Mouse (Mus musculus) liver, embryonic 16.5 days (tissue): ENCODE data around the gene Vmn1r211. TPM values are rescaled to one million over a fixed set of nuclear protein-coding genes. Genes with fewer than 3 reads are reported as not detected.
"Not testable (repeated sequence)": the region's sequence is repeated elsewhere in the genome, so short reads cannot be mapped to it uniquely, and the experiment has no call there.

Source experiments
- ATAC-seq: fragments of 200-750 bp; cut with Nextera tagmentation; 2 replicates; pipeline ENCODE4 v1.8.0; 2017; ENCODE audit warnings: low read depth, mild to moderate bottlenecking, moderate number of reproducible peaks, moderate library complexity
- H3K27ac ChIP-seq: fragments of 300-500 bp; sonication (generic); 2 replicates; pipeline ENCODE4 v1.5.1; 2014; ENCODE audit warnings: mild to moderate bottlenecking, low read length
- H3K27me3 ChIP-seq: fragments of 300-500 bp; sonication (generic); 2 replicates; pipeline ENCODE4 v1.6.1; 2014; ENCODE audit warnings: low read depth, low read length, mixed read lengths; ENCODE audit not compliant: control insufficient read depth, insufficient read depth
- H3K36me3 ChIP-seq: fragments of 300-500 bp; sonication (generic); 2 replicates; pipeline ENCODE4 v1.6.1; 2014; ENCODE audit warnings: mild to moderate bottlenecking; ENCODE audit not compliant: control insufficient read depth, insufficient read depth
- H3K4me1 ChIP-seq: fragments of 300-500 bp; sonication (generic); 2 replicates; pipeline ENCODE4 v1.6.1; 2014; ENCODE audit warnings: low read depth, low read length, mixed read lengths; ENCODE audit not compliant: control insufficient read depth
- H3K4me2 ChIP-seq: fragments of 300-500 bp; sonication (generic); 2 replicates; pipeline ENCODE4 v1.6.1; 2014; ENCODE audit warnings: low read depth, low read length, mixed read lengths
- H3K4me3 ChIP-seq: fragments of 300-500 bp; sonication (generic); 2 replicates; pipeline ENCODE4 v1.5.1; 2014; ENCODE audit warnings: low read depth, mild to moderate bottlenecking, low read length
- H3K9ac ChIP-seq: fragments of 300-500 bp; sonication (generic); 2 replicates; pipeline ENCODE4 v1.6.1; 2014; ENCODE audit warnings: low read depth, low read length
- H3K9me3 ChIP-seq: fragments of 300-500 bp; sonication (generic); replicated peaks from 2 replicates; pipeline ENCODE4 v1.6.1; 2016; ENCODE audit warnings: low read length; ENCODE audit not compliant: control insufficient read depth
- WGBS: fragments of 180-500 bp; shearing (Covaris S2); extraction: QIAGEN DNeasy Blood & Tissue Kit; methylation state at CpG from one replicate; pipeline ENCODE4 v1.1.7; 2014; ENCODE audit not compliant: insufficient replicate concordance; 5-methylcytosine and 5-hydroxymethylcytosine counted together
- polyA plus RNA-seq: library from polyadenylated mRNA; unstranded; fragments of >200 nt; fragmentation: Nextera tagmentation; extraction: Ambion mirVana; gene quantifications from 2 replicates; pipeline ENCODE4 v1.2.1, GENCODE M21; 2015

The Vmn1r211 gene
- not detected in 2 replicates for polyA plus RNA-seq

DNA sequence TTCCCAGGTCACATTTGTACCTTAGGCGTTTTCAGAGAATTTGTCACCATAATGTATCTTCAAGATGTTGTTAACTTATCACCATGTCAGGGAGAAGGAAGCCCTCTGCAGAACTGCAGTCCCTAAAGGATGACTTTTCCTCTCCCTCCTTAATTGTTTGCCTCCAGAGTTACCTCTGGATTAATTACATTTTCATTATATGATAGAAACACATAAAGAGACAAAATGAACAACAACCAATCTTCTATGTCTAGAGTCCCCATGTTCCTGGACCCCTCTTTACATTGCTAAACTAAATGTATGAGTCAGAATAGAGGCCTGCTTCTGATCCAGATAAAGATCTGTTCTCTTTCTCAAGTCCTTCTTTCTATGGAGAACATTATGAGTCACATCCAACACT, at the start of gene Vmn1r211:
TSS of gene Vmn1r211 (minus strand) at position 101 of the 400 bp plus-strand sequence.
- no peaks in the 10 kb centered on the region for H3K27me3 ChIP-seq
- H3K27ac ChIP-seq = no peak within 1 kb of the TSS
- H3K9ac ChIP-seq = no peak within 1 kb of the TSS
- H3K4me1 ChIP-seq = no peaks in the 10 kb centered on the region
- no peaks in the 10 kb centered on the region for H3K36me3 ChIP-seq
- no peak within 1 kb of the TSS for H3K4me3 ChIP-seq
- no peak for ATAC-seq
- H3K9me3 ChIP-seq = no peaks in the 10 kb centered on the region
- no peak within 1 kb of the TSS for H3K4me2 ChIP-seq
- 57% methylated on average over 1 of the region's 1 CpGs for WGBS

DNA sequence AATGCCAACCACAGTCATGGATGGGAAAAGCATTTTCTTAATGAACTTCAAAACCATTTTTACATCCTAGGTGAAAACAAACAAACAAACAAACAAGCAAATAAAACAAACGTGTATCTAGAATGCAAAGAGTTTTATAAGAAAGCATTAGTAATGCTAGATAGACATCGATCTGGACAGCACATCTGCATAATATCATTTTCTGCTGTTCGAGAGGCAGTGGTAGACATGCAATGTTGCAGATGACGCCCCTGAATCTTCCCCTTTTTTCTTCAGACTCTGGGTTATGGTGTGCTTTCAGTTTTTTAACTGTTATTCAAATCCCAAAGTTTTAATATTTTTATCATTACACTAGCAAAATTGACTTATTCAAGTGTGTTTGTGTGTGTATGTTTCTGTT, 26.7 kb upstream of the Vmn1r211 start, which contains the start of gene Vmn1r212:
TSS of gene Vmn1r212 (minus strand) at position 101 of the 400 bp plus-strand sequence.
- H3K4me2 ChIP-seq = no peak within 1 kb of the TSS
- ATAC-seq = no peak
- WGBS = 54% methylated on average over 4 of the region's 4 CpGs
- no peak within 1 kb of the TSS for H3K9ac ChIP-seq
- no peak within 1 kb of the TSS for H3K4me3 ChIP-seq
- no peaks in the 10 kb centered on the region for H3K4me1 ChIP-seq
- H3K27me3 ChIP-seq = no peaks in the 10 kb centered on the region
- no peaks in the 10 kb centered on the region for H3K9me3 ChIP-seq
- H3K36me3 ChIP-seq = no peaks in the 10 kb centered on the region
- H3K27ac ChIP-seq = no peak within 1 kb of the TSS

DNA sequence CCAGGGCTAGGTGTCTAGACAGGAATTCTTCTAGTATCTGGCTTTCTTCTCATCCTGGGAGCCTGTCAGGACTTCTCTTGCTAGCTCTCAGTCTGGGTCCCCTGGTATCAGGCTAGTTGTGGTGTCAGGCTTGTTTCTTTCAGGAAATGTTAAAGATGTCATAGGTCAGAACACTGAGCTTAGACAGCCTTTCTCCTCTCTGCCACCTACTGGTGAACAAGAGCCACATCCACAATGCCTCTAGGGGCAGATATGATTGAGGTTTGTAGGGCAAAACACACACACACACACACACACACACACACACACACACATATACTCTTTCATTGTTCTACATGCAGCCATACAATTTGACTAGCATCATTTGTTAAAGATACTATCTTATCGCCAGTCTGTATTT, 21.9 kb upstream of the Vmn1r211 start:
- no peak for ATAC-seq
- Histone ChIP-seq H3K4me2 (no peak overlapping the region), H3K9ac (no peak overlapping the region), H3K9me3 (no peaks in the 10 kb centered on the region), H3K27me3 (no peaks in the 10 kb centered on the region), H3K4me3 (no peak overlapping the region), H3K4me1 (no peaks in the 10 kb centered on the region), H3K36me3 (no peaks in the 10 kb centered on the region), H3K27ac (no peak overlapping the region)
- WGBS = 64% methylated on average over 1 of the region's 1 CpGs

DNA sequence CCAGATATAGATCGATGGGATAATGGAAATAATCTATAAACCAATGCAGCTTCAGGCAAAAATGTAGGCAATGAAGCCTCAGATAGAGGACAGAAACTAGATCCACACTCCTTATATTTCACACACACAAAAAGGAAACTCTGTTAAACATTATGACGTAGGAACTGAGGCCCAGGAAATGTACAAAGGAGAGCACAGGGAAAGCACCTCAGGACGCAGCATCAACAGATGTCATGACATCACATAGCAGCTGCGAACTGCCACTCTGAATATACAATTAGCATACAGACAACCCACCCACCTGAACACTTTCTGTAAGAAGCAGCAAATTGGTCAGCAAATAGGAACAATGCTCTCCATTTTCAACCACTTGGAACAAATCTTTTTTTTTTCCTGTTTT, 2.6 kb downstream of the Vmn1r211 start:
- H3K27ac ChIP-seq = no peak overlapping the region
- H3K27me3 ChIP-seq = no peaks in the 10 kb centered on the region
- 52% methylated on average over 4 of the region's 4 CpGs for WGBS
- H3K9ac ChIP-seq = no peak overlapping the region
- no peaks in the 10 kb centered on the region for H3K4me1 ChIP-seq
- ATAC-seq = no peak
- H3K36me3 ChIP-seq = no peaks in the 10 kb centered on the region
- H3K4me2 ChIP-seq = no peak overlapping the region
- H3K4me3 ChIP-seq = no peak overlapping the region
- H3K9me3 ChIP-seq = no peaks in the 10 kb centered on the region

- WGBS = 28% methylated on average over 1 of the region's 1 CpGs
- Histone ChIP-seq H3K4me1 (no peaks in the 10 kb centered on the region), H3K27ac (no peak overlapping the region), H3K4me2 (no peak overlapping the region), H3K27me3 (no peaks in the 10 kb centered on the region), H3K36me3 (no peaks in the 10 kb centered on the region), H3K9ac (no peak overlapping the region), H3K9me3 (no peaks in the 10 kb centered on the region), H3K4me3 (no peak overlapping the region)
- ATAC-seq = no peak
Measured at GRCm38 (mm10) chr13:22846798-22847197, 10.6 kb downstream of the Vmn1r211 start.

DNA sequence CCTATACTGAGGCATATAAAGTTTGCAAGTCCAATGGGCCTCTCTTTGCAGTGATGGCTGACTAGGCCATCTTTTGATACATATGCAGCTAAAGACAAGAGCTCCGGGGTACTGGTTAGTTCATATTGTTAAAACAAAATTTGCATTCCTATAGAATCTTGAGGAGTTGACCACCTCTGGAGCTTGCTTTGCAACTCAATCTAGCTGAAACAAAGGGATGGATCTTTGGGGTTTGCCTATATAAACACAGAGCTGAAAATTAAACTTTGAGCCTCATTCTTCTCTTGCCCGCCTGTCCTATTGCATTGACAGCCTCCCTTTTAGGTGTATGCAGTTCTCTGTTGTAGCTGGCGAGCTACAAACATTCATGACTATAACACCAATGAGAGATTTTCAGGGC, 13.1 kb downstream of the Vmn1r211 start:
- H3K27ac ChIP-seq, H3K4me1 ChIP-seq, H3K9ac ChIP-seq, H3K4me2 ChIP-seq, H3K36me3 ChIP-seq, ATAC-seq, H3K27me3 ChIP-seq, H3K4me3 ChIP-seq, H3K9me3 ChIP-seq: not testable (repeated sequence)
- WGBS = 44% methylated on average over 3 of the region's 3 CpGs

- Histone ChIP-seq H3K27me3 (no peaks in the 10 kb centered on the region), H3K4me1 (no peaks in the 10 kb centered on the region), H3K27ac (no peak within 1 kb of the TSS), H3K9me3 (no peaks in the 10 kb centered on the region), H3K9ac (no peak within 1 kb of the TSS), H3K36me3 (no peaks in the 10 kb centered on the region), H3K4me2 (no peak within 1 kb of the TSS), H3K4me3 (no peak within 1 kb of the TSS)
- no peak for ATAC-seq
- WGBS = 25% methylated on average over 4 of the region's 4 CpGs
Measured at GRCm38 (mm10) chr13:22831248-22831647, 26.1 kb downstream of the Vmn1r211 start, which contains the start of gene Vmn1r210. Gene Vmn1r210 (minus strand): TSS chr13:22831348.

DNA sequence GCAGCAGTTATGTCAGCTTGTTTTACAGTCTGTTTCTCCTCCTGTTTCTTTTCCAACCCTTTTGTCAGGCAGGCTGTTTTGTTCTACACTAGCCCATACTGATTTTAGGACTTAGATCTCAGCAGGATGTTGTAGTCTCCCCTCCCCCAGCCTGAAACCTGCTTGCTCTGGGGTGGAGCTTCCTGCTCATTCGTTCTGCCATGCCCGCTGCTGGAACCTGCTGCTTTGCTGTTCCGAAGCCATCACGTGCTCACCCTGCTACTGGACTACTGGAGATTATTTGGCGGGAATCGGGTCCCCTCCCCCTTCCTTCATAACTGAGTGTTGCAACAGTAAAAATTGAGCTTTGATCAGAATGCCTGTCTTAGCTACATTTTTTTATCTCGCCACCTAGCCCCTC, 28.0 kb downstream of the Vmn1r211 start:
- not testable (repeated sequence) for H3K4me2 ChIP-seq, H3K4me1 ChIP-seq, H3K9me3 ChIP-seq, H3K27ac ChIP-seq, H3K4me3 ChIP-seq, H3K9ac ChIP-seq, H3K36me3 ChIP-seq, H3K27me3 ChIP-seq, ATAC-seq
- 18% methylated on average over 7 of the region's 7 CpGs for WGBS

DNA sequence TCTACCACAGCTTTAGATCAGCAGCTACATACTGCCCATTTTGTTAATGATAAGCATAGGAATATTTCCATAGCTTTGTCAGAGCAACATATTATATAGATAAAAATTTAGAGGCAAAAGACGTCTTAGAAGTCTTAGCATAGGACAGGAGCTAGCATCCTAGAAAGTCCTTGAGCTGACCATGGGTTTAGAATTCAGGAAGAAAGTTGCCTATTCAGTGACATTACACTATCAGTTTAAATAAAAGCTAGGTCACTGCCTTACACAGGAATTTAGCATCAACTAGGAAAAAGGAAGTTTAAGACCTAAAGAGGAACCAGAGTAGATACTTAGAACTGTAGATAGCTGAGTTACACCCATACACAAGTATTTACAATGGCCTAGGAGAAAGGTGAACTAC, 35.8 kb downstream of the Vmn1r211 start:
- not testable (repeated sequence) for H3K27ac ChIP-seq, H3K9ac ChIP-seq, H3K36me3 ChIP-seq, H3K9me3 ChIP-seq, H3K27me3 ChIP-seq, H3K4me1 ChIP-seq, ATAC-seq, H3K4me3 ChIP-seq, H3K4me2 ChIP-seq
- WGBS = 55% methylated on average over 1 of the region's 1 CpGs

DNA sequence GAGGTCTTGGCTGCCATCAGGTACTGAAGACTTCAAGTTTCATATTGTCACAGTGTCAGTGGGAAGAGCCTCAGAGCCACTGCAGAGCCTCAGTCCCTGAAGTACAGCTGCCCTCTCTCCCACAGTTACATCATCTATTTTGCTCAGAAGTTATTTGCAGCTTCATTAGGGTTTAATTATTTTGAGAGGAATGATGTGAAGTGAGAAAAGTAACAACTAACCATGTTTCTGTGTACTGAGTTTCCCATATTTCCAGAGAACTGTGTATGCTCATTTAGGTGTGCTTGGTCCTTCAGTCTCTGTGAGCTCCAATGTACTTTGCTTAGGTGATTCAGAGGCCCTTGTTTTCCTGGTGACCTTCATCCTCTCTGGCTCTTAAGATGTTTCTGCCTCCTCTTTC, 47.8 kb downstream of the Vmn1r211 start, which contains the start of gene Vmn1r209:
TSS of gene Vmn1r209 (minus strand) at position 101 of the 400 bp plus-strand sequence.
- ATAC-seq, H3K4me1 ChIP-seq, H3K9me3 ChIP-seq, H3K36me3 ChIP-seq, H3K27me3 ChIP-seq, H3K27ac ChIP-seq, H3K9ac ChIP-seq, H3K4me3 ChIP-seq, H3K4me2 ChIP-seq: not testable (repeated sequence)
